Mouse (Mus musculus) heart, embryonic 16.5 days (tissue): ENCODE data around the gene Kcnc1. TPM values are rescaled to one million over a fixed set of nuclear protein-coding genes. Genes with fewer than 3 reads are reported as not detected.

ENCODE experiments used
- ATAC-seq: fragments of 200-750 bp; cut with Nextera tagmentation; replicated peaks from 2 replicates; pipeline ENCODE4 v1.8.0; 2017; ENCODE audit warnings: moderate number of reproducible peaks; ENCODE audit not compliant: insufficient read depth, low FRiP score; ENCODE audit errors: extremely low read depth
- H3K27ac ChIP-seq: fragments of 300-500 bp; sonication (generic); 2 replicates; pipeline ENCODE4 v1.5.1; 2014; ENCODE audit warnings: mild to moderate bottlenecking, low read length, control low read depth, moderate library complexity
- H3K27me3 ChIP-seq: fragments of 300-500 bp; sonication (generic); 2 replicates; pipeline ENCODE4 v1.6.1; 2014; ENCODE audit warnings: low read length, mixed read lengths; ENCODE audit not compliant: control insufficient read depth, insufficient read depth
- H3K36me3 ChIP-seq: fragments of 300-500 bp; sonication (generic); 2 replicates; pipeline ENCODE4 v1.6.1; 2014; ENCODE audit not compliant: control insufficient read depth, insufficient read depth
- H3K4me1 ChIP-seq: fragments of 300-500 bp; sonication (generic); 2 replicates; pipeline ENCODE4 v1.6.1; 2014; ENCODE audit warnings: low read length, mixed read lengths; ENCODE audit not compliant: control insufficient read depth, insufficient read depth
- H3K4me2 ChIP-seq: fragments of 300-500 bp; sonication (generic); 2 replicates; pipeline ENCODE4 v1.6.1; 2014; ENCODE audit warnings: low read depth, mild to moderate bottlenecking, control low read depth, low read length
- H3K4me3 ChIP-seq: fragments of 300-500 bp; sonication (generic); 2 replicates; pipeline ENCODE4 v1.5.1; 2014; ENCODE audit warnings: mild to moderate bottlenecking, control low read depth, low read length
- H3K9ac ChIP-seq: fragments of 300-500 bp; sonication (generic); 2 replicates; pipeline ENCODE4 v1.6.1; 2014; ENCODE audit warnings: low read length, control low read depth
- H3K9me3 ChIP-seq: fragments of 300-500 bp; sonication (generic); replicated peaks from 2 replicates; pipeline ENCODE4 v1.6.1; 2016; ENCODE audit warnings: low read length; ENCODE audit not compliant: control insufficient read depth
- WGBS: fragments of 180-500 bp; shearing (Covaris S2); extraction: QIAGEN DNeasy Blood & Tissue Kit; methylation state at CpG from one replicate; pipeline ENCODE4 v1.1.7; 2014; 5-methylcytosine and 5-hydroxymethylcytosine counted together
- polyA plus RNA-seq: library from polyadenylated mRNA; unstranded; fragments of >200 nt; fragmentation: Nextera tagmentation; extraction: Ambion mirVana; gene quantifications from 2 replicates; pipeline ENCODE4 v1.2.1, GENCODE M21; 2015

Gene Kcnc1
- polyA plus RNA-seq, 1 experiment from 2014 or later, result not detected

DNA sequence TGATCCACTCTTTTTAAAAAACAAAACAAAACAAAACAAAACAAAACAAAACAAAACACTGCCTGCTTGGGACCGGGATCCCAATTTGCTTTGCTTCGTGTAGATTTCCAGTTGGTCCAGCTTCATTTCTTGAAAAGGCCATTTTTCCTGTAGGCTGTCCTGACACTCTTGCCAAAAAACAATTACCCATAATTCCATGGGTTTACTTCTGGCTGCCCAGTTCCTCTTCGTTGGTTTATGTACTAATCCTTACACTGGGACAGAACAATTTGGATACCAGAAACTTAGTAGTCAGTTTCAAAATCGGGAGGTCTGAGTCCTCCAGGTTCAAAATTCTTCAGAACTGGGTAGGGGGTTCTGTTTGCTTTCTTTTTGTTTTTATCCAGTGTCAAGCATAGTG is 6.1 kb upstream of the Kcnc1 start:
- H3K27ac ChIP-seq, result no peak overlapping the region
- H3K4me1 ChIP-seq, result no peaks in the 10 kb centered on the region
- no peak for ATAC-seq
- peaks cover 20% of the 10 kb centered on the region for H3K27me3 ChIP-seq
- 58% methylated on average over 4 of the region's 4 CpGs for WGBS
- H3K36me3 ChIP-seq, result no peaks in the 10 kb centered on the region
- no peak overlapping the region for H3K9ac ChIP-seq
- H3K4me3 ChIP-seq, result no peak overlapping the region
- no peaks in the 10 kb centered on the region for H3K9me3 ChIP-seq
- H3K4me2 ChIP-seq, result no peak overlapping the region

DNA sequence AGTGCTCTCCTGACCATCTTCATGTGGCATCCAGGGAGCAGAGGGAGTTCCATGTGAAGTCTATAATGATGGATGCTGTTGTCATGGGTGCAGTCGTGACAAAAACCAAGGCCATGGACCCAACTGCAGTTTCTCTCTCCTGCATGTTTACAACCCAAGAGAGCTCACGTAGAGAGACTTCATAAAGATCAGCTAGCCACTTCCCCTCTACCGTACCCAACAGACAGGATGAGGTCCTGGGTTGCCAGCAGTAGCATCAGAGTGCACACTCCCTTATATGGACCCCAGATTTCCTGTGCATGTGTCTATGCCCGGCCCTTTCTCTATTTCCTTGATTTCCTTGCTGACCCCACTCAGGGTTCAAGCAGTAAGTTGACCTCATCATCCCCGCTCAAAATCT is 4.6 kb upstream of the Kcnc1 start:
- Histone ChIP-seq H3K27ac (no peak overlapping the region), H3K4me3 (no peak overlapping the region), H3K4me1 (peaks cover 5% of the 10 kb centered on the region), H3K9ac (no peak overlapping the region), H3K4me2 (no peak overlapping the region), H3K9me3 (no peaks in the 10 kb centered on the region), H3K36me3 (no peaks in the 10 kb centered on the region), H3K27me3 (peaks cover 34% of the 10 kb centered on the region)
- 45% methylated on average over 5 of the region's 5 CpGs for WGBS
- ATAC-seq, result no peak

DNA sequence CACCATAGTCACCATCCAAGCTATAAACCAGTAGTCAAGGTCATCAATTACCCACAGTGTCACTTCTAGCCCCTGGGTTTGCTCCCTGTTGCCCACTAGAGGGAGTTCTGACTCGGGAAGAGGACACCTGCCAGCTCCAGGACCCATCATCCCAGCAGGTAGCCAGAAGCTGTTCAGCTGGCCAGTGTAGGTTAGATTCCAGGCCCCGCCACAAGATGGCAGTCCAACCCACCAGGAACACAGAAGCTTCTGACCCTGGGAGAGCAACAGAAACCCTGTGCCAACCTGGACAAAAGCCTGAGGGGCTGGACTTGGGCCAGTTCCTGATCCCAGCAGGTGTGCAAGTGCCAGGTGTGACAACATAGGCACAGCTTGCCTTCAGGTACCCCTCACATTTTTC is 3.2 kb upstream of the Kcnc1 start:
- 0% methylated on average over 2 of the region's 2 CpGs for WGBS
- Histone ChIP-seq H3K9me3 (no peaks in the 10 kb centered on the region), H3K36me3 (no peaks in the 10 kb centered on the region), H3K4me3 (no peak overlapping the region), H3K4me2 (no peak overlapping the region), H3K9ac (no peak overlapping the region), H3K27ac (no peak overlapping the region), H3K4me1 (peaks cover 5% of the 10 kb centered on the region), H3K27me3 (peaks cover 48% of the 10 kb centered on the region)
- ATAC-seq, result no peak

DNA sequence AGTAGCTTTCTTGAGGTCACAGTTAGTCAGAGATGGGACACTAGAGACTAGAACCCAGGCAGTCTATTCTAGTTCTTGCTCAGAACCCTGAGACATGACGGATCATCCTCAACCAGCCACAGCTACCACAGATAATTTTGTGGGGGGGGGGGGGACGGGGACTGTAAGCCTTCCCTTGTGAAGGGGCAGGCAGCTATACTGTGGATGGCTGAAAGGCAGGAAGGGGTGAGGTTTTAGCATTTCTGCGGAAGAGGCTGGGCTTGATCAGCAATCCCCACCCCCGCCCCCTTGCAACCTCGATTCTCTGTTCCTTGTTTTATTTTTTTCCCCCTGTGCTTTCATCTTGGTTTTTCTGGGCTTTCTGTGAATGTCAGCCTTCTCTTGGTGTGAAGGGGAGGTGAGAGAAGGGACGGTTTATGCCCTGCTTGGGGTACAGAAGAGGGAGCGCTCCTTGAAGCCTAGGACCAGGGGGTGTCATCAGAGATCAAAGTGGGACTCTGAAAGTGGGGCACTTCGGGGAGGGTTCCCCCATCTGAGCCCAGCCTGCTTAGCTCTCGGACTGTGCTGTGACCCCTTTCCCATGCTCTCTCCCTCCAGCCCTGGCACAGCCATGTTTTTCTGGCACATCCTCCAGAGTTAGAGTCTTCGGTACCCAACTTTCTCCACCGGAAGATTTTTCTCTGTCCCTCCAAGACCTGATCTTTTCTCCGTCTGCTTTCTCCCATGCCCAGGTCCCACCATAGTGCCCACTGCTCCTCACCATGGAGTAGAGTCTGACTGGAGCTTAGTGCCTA is 2.4 kb upstream of the Kcnc1 start:
- no peak for ATAC-seq

DNA sequence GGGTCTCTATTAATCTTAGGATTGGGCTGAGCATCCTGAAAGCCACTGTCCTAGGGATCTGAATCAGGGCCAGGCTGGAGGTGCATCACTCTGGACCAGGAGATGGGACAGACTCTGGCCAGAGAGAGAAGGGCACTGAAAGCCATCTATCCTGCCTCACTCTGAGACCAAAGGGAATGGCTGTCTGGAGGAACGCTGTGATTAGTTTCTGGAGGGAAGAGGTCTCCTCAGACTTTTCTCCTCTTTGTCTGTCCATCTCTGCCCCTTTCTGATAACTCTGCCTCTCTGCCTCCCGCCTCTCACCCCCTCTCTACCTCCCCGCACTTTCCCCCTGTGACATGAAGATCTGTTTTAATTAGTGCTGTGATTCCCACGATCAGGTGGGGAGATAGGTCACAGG is 1.4 kb upstream of the Kcnc1 start:
- Histone ChIP-seq H3K27ac (no peak overlapping the region), H3K4me3 (no peak overlapping the region), H3K9me3 (no peaks in the 10 kb centered on the region), H3K27me3 (peaks cover 66% of the 10 kb centered on the region), H3K36me3 (no peaks in the 10 kb centered on the region), H3K4me2 (no peak overlapping the region), H3K4me1 (peaks cover 5% of the 10 kb centered on the region), H3K9ac (no peak overlapping the region)
- 50% methylated on average over 4 of the region's 4 CpGs for WGBS
- ATAC-seq, result no peak

More for the DNA sequence above, 2.4 kb upstream of the Kcnc1 start:
- Histone ChIP-seq H3K4me2 (no peak overlapping the region), H3K27ac (no peak overlapping the region), H3K9me3 (no peaks in the 10 kb centered on the region), H3K9ac (no peak overlapping the region), H3K4me1 (peaks cover 5% of the 10 kb centered on the region), H3K27me3 (peaks cover 56% of the 10 kb centered on the region), H3K4me3 (no peak overlapping the region), H3K36me3 (no peaks in the 10 kb centered on the region)
- WGBS, result 24% methylated on average over 12 of the region's 12 CpGs

DNA sequence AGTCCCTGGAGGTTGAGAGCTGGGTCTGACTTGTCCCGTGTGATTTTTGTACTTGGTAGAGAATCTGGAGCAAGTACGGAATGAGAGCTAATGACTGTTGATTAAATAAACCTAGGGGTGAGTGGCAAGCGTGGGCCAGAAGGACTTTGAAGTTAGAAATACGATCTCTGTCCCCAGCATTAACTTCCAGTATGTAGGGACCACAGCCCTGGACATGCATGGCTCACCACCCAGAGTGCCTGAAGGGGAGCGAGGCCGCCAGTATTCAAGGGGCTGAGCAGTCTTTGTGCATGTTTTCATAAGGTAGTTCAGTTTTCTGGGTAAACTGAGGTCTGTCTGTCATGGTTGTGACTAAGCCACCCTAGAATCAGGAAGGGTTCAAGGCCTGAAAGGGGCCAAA is 726 bp upstream of the Kcnc1 start:
- ATAC-seq, result no peak
- Histone ChIP-seq H3K36me3 (no peaks in the 10 kb centered on the region), H3K27ac (no peak overlapping the region), H3K27me3 (peaks cover 70% of the 10 kb centered on the region), H3K4me3 (no peak overlapping the region), H3K9me3 (no peaks in the 10 kb centered on the region), H3K4me2 (peak overlapping the region; percentile 90; the same call in 1 of the 2 replicates), H3K4me1 (peaks cover 5% of the 10 kb centered on the region), H3K9ac (no peak overlapping the region)
- WGBS, result 39% methylated on average over 6 of the region's 6 CpGs

DNA sequence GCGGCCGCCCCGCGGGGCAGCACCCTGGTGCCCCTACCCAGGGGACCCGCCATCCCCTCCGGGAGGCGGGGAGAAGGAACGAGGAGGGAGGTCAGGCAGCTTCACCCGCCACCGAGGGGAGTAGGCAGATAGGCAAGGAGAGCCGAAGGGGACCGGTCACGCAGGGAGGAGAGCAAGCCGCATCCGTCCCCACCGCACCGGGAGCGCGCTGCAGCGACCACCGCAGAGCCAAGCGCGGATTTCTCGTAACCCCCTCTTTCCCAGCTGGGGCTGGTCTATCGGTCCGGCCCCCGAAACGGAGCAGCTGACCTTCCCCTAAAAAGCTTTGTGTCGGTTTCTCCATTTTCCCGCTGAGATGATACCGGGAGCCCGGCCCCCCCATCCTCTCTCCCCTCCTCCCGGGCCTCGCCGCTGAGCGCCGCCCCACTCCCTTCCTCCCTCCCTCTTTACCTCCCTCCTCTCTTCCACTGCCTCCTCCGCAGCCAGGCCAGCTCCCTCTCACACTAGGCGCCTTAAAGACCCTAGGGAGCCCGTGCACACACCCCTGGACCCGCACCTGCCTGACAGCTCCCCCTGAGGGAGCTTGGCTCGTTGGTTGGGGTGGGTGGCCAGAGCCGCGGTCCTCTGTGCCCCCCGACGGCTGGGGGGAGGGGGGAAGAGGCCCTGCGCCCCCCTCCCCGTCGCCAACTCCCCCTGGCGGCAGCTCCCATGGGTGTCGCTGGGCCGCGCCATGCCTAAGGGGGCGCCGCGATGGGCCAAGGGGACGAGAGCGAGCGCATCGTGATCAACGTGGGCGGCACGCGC is 833 bp downstream of the Kcnc1 start:
- H3K9ac ChIP-seq, result no peak overlapping the region
- no peak overlapping the region for H3K27ac ChIP-seq
- H3K9me3 ChIP-seq, result no peaks in the 10 kb centered on the region
- no peak for ATAC-seq
- H3K4me3 ChIP-seq, result peak overlapping the region; percentile 54
- no peaks in the 10 kb centered on the region for H3K36me3 ChIP-seq
- peaks cover 5% of the 10 kb centered on the region for H3K4me1 ChIP-seq
- WGBS, result 3% methylated on average over 59 of the region's 64 CpGs
- peaks cover 73% of the 10 kb centered on the region for H3K27me3 ChIP-seq
- H3K4me2 ChIP-seq, result peak overlapping the region; percentile 90

DNA sequence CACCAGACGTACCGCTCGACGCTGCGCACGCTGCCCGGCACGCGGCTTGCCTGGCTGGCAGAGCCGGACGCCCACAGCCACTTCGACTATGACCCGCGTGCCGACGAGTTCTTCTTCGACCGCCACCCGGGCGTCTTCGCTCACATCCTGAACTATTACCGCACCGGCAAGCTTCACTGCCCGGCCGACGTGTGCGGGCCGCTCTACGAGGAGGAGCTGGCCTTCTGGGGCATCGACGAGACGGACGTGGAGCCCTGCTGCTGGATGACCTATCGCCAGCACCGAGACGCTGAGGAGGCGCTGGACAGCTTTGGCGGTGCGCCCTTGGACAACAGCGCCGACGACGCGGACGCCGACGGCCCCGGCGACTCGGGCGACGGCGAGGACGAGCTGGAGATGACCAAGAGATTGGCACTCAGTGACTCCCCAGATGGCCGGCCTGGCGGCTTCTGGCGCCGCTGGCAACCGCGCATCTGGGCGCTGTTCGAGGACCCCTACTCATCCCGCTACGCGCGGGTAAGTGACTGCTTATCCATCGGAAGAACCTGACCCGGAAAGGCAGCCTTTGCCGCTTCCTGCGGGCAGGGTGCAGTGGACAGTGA is 1.5 kb downstream of the Kcnc1 start:
- no peak for ATAC-seq
- Histone ChIP-seq H3K4me3 (no peak overlapping the region), H3K27me3 (peaks cover 73% of the 10 kb centered on the region), H3K36me3 (no peaks in the 10 kb centered on the region), H3K9ac (no peak overlapping the region), H3K4me1 (peaks cover 5% of the 10 kb centered on the region), H3K27ac (no peak overlapping the region), H3K4me2 (no peak overlapping the region), H3K9me3 (no peaks in the 10 kb centered on the region)
- 10% methylated on average over 70 of the region's 70 CpGs for WGBS

DNA sequence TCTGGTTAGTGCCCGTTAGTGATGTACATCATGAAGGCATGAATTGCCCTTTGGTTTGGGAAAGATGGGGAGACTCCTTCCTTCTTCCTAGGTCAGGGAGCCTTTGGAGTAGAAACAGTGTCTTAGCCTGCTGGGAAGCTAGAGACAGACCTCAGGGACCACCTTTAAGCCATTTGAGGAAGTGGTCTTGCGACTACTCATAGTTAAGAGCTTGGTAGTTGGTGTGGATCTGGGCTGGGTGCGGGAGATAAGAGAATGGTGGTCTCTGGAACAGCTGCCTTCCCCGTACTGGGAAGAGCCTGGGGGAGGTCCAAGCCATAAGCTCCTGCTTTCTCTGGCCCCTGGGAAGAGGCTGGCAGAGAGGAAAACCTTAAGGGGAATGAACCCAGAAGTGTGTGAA is 2.3 kb downstream of the Kcnc1 start:
- no peak overlapping the region for H3K4me2 ChIP-seq
- peaks cover 69% of the 10 kb centered on the region for H3K27me3 ChIP-seq
- H3K4me1 ChIP-seq, result peaks cover 5% of the 10 kb centered on the region
- ATAC-seq, result no peak
- no peak overlapping the region for H3K4me3 ChIP-seq
- H3K9ac ChIP-seq, result no peak overlapping the region
- H3K9me3 ChIP-seq, result no peaks in the 10 kb centered on the region
- WGBS, result 47% methylated on average over 4 of the region's 4 CpGs
- H3K36me3 ChIP-seq, result no peaks in the 10 kb centered on the region
- no peak overlapping the region for H3K27ac ChIP-seq
